Mouse (Mus musculus): ENCODE measurements around the gene Pex26. TPM values are rescaled to one million over a fixed set of nuclear protein-coding genes. Genes with fewer than 3 reads are reported as not detected.

Gene Pex26
- polyA plus RNA-seq, 1 experiment: 2.7 TPM

GRCm38 (mm10) chr6:121146798-121147197, 36.7 kb upstream of the Pex26 start:
- TF ChIP-seq MYOD1 (IDR thresholded peaks at IDR 0.05; ENCODE audit: control insufficient read depth, insufficient read length, low read depth): no peak
- TF ChIP-seq MYOG (IDR thresholded peaks at IDR 0.05; ENCODE audit: control insufficient read depth, extremely low read depth, insufficient read length): no peak
- TF ChIP-seq CEBPB (IDR thresholded peaks at IDR 0.05; ENCODE audit: low read depth): no peak
- no peak for TF ChIP-seq MAX (IDR thresholded peaks at IDR 0.05)
- no peak for TF ChIP-seq CTCF (IDR thresholded peaks at IDR 0.05; ENCODE audit: control insufficient read depth, insufficient read depth, insufficient read length)
- no peak for TF ChIP-seq FOSL1 (IDR thresholded peaks at IDR 0.05; ENCODE audit: insufficient read depth, low read length, poor library complexity, severe bottlenecking)
- no peak for TF ChIP-seq USF1 (IDR thresholded peaks at IDR 0.05; ENCODE audit: low read depth)
- Histone ChIP-seq H3ac (ENCODE audit: control insufficient read depth, insufficient read length, low read depth) (no peak overlapping the region), H3K79me2 (ENCODE audit: control insufficient read depth, insufficient read depth) (no peaks in the 10 kb centered on the region), H3K36me3 (ENCODE audit: control insufficient read depth, insufficient read depth) (no peaks in the 10 kb centered on the region), H3K27me3 (ENCODE audit: control insufficient read depth, insufficient read depth, insufficient read length) (no peaks in the 10 kb centered on the region), H3K4me3 (ENCODE audit: insufficient read depth, poor library complexity, severe bottlenecking) (no peak overlapping the region), H3K79me3 (ENCODE audit: low read depth) (no peaks in the 10 kb centered on the region)

- TF ChIP-seq MAX (IDR thresholded peaks at IDR 0.05): no peak
- no peak for TF ChIP-seq MYOD1 (IDR thresholded peaks at IDR 0.05; ENCODE audit: control insufficient read depth, insufficient read length, low read depth)
- no peak for TF ChIP-seq CEBPB (IDR thresholded peaks at IDR 0.05; ENCODE audit: low read depth)
- no peak for TF ChIP-seq USF1 (IDR thresholded peaks at IDR 0.05; ENCODE audit: low read depth)
- no peak for TF ChIP-seq FOSL1 (IDR thresholded peaks at IDR 0.05; ENCODE audit: insufficient read depth, low read length, poor library complexity, severe bottlenecking)
- TF ChIP-seq CTCF (IDR thresholded peaks at IDR 0.05; ENCODE audit: control insufficient read depth, insufficient read depth, insufficient read length): no peak
- TF ChIP-seq MYOG (IDR thresholded peaks at IDR 0.05; ENCODE audit: control insufficient read depth, extremely low read depth, insufficient read length): no peak
- no peaks in the 10 kb centered on the region for H3K79me3 ChIP-seq (ENCODE audit: low read depth)
- H3K27me3 ChIP-seq (ENCODE audit: control insufficient read depth, insufficient read depth, insufficient read length): no peaks in the 10 kb centered on the region
- no peaks in the 10 kb centered on the region for H3K36me3 ChIP-seq (ENCODE audit: control insufficient read depth, insufficient read depth)
- no peak overlapping the region for H3K4me3 ChIP-seq (ENCODE audit: insufficient read depth, poor library complexity, severe bottlenecking)
- no peaks in the 10 kb centered on the region for H3K79me2 ChIP-seq (ENCODE audit: control insufficient read depth, insufficient read depth)
- H3ac ChIP-seq (ENCODE audit: control insufficient read depth, insufficient read length, low read depth): no peak overlapping the region
Measured at GRCm38 (mm10) chr6:121148360-121148759, 35.1 kb upstream of the Pex26 start.

DNA sequence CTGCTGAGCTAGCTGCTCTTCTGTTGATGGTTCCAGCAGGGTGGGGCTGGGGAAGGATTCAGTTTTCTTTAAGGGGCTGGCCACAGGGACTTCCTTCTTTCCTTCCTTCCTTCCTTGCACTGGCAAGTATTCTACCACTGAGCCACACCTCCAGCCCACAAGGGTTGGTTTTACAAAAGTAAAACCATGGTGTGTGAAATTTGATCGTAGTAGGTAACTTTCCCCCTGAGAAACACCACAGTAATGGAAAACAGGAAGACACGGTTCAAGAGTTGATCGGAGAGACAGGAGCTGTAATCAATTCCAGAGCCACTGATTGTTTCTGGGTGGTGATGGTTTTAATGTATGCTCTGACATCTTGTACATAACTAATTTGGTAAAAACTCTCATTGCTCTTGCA, 34.0 kb upstream of the Pex26 start:
- H3ac ChIP-seq (ENCODE audit: control insufficient read depth, insufficient read length, low read depth): no peak overlapping the region
- TF ChIP-seq FOSL1 (IDR thresholded peaks at IDR 0.05; ENCODE audit: insufficient read depth, low read length, poor library complexity, severe bottlenecking) (no peak), CEBPB (IDR thresholded peaks at IDR 0.05; ENCODE audit: low read depth) (no peak), MYOD1 (IDR thresholded peaks at IDR 0.05; ENCODE audit: control insufficient read depth, insufficient read length, low read depth) (no peak), MAX (IDR thresholded peaks at IDR 0.05) (no peak), CTCF (IDR thresholded peaks at IDR 0.05; ENCODE audit: control insufficient read depth, insufficient read depth, insufficient read length) (no peak), USF1 (IDR thresholded peaks at IDR 0.05; ENCODE audit: low read depth) (no peak), MYOG (IDR thresholded peaks at IDR 0.05; ENCODE audit: control insufficient read depth, extremely low read depth, insufficient read length) (no peak)

DNA sequence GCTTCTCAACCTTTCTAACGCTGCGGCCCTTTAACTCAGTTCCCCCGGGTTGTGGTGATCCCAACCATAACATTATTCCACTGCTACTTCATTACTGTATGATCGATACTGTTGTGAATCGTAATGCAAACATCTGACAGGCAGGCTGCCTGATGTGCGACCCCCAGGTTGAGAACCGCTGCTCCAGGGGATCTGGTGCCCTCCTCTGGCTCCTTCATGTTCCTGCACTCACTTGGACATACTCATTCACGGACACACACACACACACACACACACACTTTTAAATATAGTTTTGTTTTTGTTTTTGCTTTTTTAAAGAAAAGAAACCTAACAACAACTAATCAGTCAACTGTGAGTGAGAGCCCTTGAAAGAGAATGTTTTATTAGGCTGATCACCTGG, 33.3 kb upstream of the Pex26 start:
- TF ChIP-seq MAX (IDR thresholded peaks at IDR 0.05) (no peak), MYOD1 (IDR thresholded peaks at IDR 0.05; ENCODE audit: control insufficient read depth, insufficient read length, low read depth) (no peak), CEBPB (IDR thresholded peaks at IDR 0.05; ENCODE audit: low read depth) (no peak), USF1 (IDR thresholded peaks at IDR 0.05; ENCODE audit: low read depth) (no peak), CTCF (IDR thresholded peaks at IDR 0.05; ENCODE audit: control insufficient read depth, insufficient read depth, insufficient read length) (no peak), FOSL1 (IDR thresholded peaks at IDR 0.05; ENCODE audit: insufficient read depth, low read length, poor library complexity, severe bottlenecking) (no peak), MYOG (IDR thresholded peaks at IDR 0.05; ENCODE audit: control insufficient read depth, extremely low read depth, insufficient read length) (no peak)
- Histone ChIP-seq H3ac (ENCODE audit: control insufficient read depth, insufficient read length, low read depth) (no peak overlapping the region), H3K79me3 (ENCODE audit: low read depth) (no peaks in the 10 kb centered on the region), H3K27me3 (ENCODE audit: control insufficient read depth, insufficient read depth, insufficient read length) (no peaks in the 10 kb centered on the region), H3K79me2 (ENCODE audit: control insufficient read depth, insufficient read depth) (no peaks in the 10 kb centered on the region), H3K36me3 (ENCODE audit: control insufficient read depth, insufficient read depth) (no peaks in the 10 kb centered on the region), H3K4me3 (ENCODE audit: insufficient read depth, poor library complexity, severe bottlenecking) (no peak overlapping the region)

More for the DNA sequence above, 34.0 kb upstream of the Pex26 start:
- Histone ChIP-seq H3K79me3 (ENCODE audit: low read depth) (no peaks in the 10 kb centered on the region), H3K79me2 (ENCODE audit: control insufficient read depth, insufficient read depth) (no peaks in the 10 kb centered on the region), H3K36me3 (ENCODE audit: control insufficient read depth, insufficient read depth) (no peaks in the 10 kb centered on the region), H3K4me3 (ENCODE audit: insufficient read depth, poor library complexity, severe bottlenecking) (no peak overlapping the region), H3K27me3 (ENCODE audit: control insufficient read depth, insufficient read depth, insufficient read length) (no peaks in the 10 kb centered on the region)

- H3K36me3 ChIP-seq (ENCODE audit: control insufficient read depth, insufficient read depth): no peaks in the 10 kb centered on the region
- H3K27me3 ChIP-seq (ENCODE audit: control insufficient read depth, insufficient read depth, insufficient read length): no peaks in the 10 kb centered on the region
- H3K79me2 ChIP-seq (ENCODE audit: control insufficient read depth, insufficient read depth): no peaks in the 10 kb centered on the region
- H3K4me3 ChIP-seq (ENCODE audit: insufficient read depth, poor library complexity, severe bottlenecking): no peak overlapping the region
- no peak overlapping the region for H3ac ChIP-seq (ENCODE audit: control insufficient read depth, insufficient read length, low read depth)
- no peaks in the 10 kb centered on the region for H3K79me3 ChIP-seq (ENCODE audit: low read depth)
- TF ChIP-seq FOSL1 (IDR thresholded peaks at IDR 0.05; ENCODE audit: insufficient read depth, low read length, poor library complexity, severe bottlenecking) (no peak), MAX (IDR thresholded peaks at IDR 0.05) (no peak), MYOG (IDR thresholded peaks at IDR 0.05; ENCODE audit: control insufficient read depth, extremely low read depth, insufficient read length) (no peak), MYOD1 (IDR thresholded peaks at IDR 0.05; ENCODE audit: control insufficient read depth, insufficient read length, low read depth) (no peak), CEBPB (IDR thresholded peaks at IDR 0.05; ENCODE audit: low read depth) (no peak), USF1 (IDR thresholded peaks at IDR 0.05; ENCODE audit: low read depth) (no peak), CTCF (IDR thresholded peaks at IDR 0.05; ENCODE audit: control insufficient read depth, insufficient read depth, insufficient read length) (no peak)
Measured at GRCm38 (mm10) chr6:121151732-121152131, 31.7 kb upstream of the Pex26 start.

- TF ChIP-seq MYOD1 (IDR thresholded peaks at IDR 0.05; ENCODE audit: control insufficient read depth, insufficient read length, low read depth) (no peak), MAX (IDR thresholded peaks at IDR 0.05) (no peak), FOSL1 (IDR thresholded peaks at IDR 0.05; ENCODE audit: insufficient read depth, low read length, poor library complexity, severe bottlenecking) (no peak), CTCF (IDR thresholded peaks at IDR 0.05; ENCODE audit: control insufficient read depth, insufficient read depth, insufficient read length) (no peak), USF1 (IDR thresholded peaks at IDR 0.05; ENCODE audit: low read depth) (no peak), CEBPB (IDR thresholded peaks at IDR 0.05; ENCODE audit: low read depth) (no peak), MYOG (IDR thresholded peaks at IDR 0.05; ENCODE audit: control insufficient read depth, extremely low read depth, insufficient read length) (no peak)
Measured at GRCm38 (mm10) chr6:121153177-121153576, 30.3 kb upstream of the Pex26 start.

More at GRCm38 (mm10) chr6:121153177-121153576, 30.3 kb upstream of the Pex26 start:
- H3K79me2 ChIP-seq (ENCODE audit: control insufficient read depth, insufficient read depth): no peaks in the 10 kb centered on the region
- no peaks in the 10 kb centered on the region for H3K79me3 ChIP-seq (ENCODE audit: low read depth)
- H3ac ChIP-seq (ENCODE audit: control insufficient read depth, insufficient read length, low read depth): no peak overlapping the region
- H3K4me3 ChIP-seq (ENCODE audit: insufficient read depth, poor library complexity, severe bottlenecking): no peak overlapping the region
- H3K36me3 ChIP-seq (ENCODE audit: control insufficient read depth, insufficient read depth): no peaks in the 10 kb centered on the region
- H3K27me3 ChIP-seq (ENCODE audit: control insufficient read depth, insufficient read depth, insufficient read length): no peaks in the 10 kb centered on the region

Measured in C2C12 (cell line).